31 mouse cellular contexts compared by ENCODE assay signal in genomic region chr11:82237439-82237838, GRCm38 (mm10).
DNase-seq lines count a peak whose midpoint lies in the region; ATAC-seq and TF ChIP-seq lines count a peak whose summit lies in the region.
"Had no signal": no experiment of that assay in that cellular context is flagged by ENCODE, and none has a peak within 500 bp of the region (broad histone marks: within the 10 kb centered on the region; RNA-seq: fewer than 3 reads in every experiment).

No protein-coding gene starts in this region.

- no peak overlapping the region for H3K9ac ChIP-seq in forebrain, embryonic 14.5 days (ENCODE audit: low read length)
- H3K9ac ChIP-seq in forebrain, embryonic 12.5 days: no peak overlapping the region
- no peak overlapping the region for H3K9ac ChIP-seq in hindbrain, embryonic 15.5 days
- no peak overlapping the region for H3K9ac ChIP-seq in midbrain, embryonic 14.5 days (replicated peaks; ENCODE audit: low read length)
- no peak overlapping the region for H3K9ac ChIP-seq in midbrain, embryonic 11.5 days (ENCODE audit: low read length)
- H3K9ac ChIP-seq in midbrain, postnatal 0 days (replicated peaks; ENCODE audit: low read length, poor library complexity, severe bottlenecking): no peak overlapping the region
- H3K9ac ChIP-seq: embryonic facial prominence, embryonic 12.5 days; heart, embryonic 13.5 days; intestine, embryonic 15.5 days; limb, embryonic 15.5 days; liver, embryonic 13.5 days had no signal

- H3K27me3 ChIP-seq in forebrain, embryonic 14.5 days (replicated peaks; ENCODE audit: control insufficient read depth, insufficient read depth, low read length): no peaks in the 10 kb centered on the region
- peaks cover 28% of the 10 kb centered on the region; the same call in 1 of the 2 replicates for H3K27me3 ChIP-seq in forebrain, embryonic 12.5 days
- no peaks in the 10 kb centered on the region for H3K27me3 ChIP-seq in hindbrain, embryonic 15.5 days
- H3K27me3 ChIP-seq in hindbrain, embryonic 10.5 days (ENCODE audit: insufficient read depth, poor library complexity, severe bottlenecking): peaks cover 6% of the 10 kb centered on the region; the same call in 1 of the 2 replicates
- no peaks in the 10 kb centered on the region for H3K27me3 ChIP-seq in midbrain, embryonic 14.5 days (ENCODE audit: control insufficient read depth, insufficient read depth, low read length)
- H3K27me3 ChIP-seq in midbrain, embryonic 11.5 days (ENCODE audit: control insufficient read depth, insufficient read depth, low read length): no peaks in the 10 kb centered on the region
- H3K27me3 ChIP-seq in midbrain, postnatal 0 days (ENCODE audit: insufficient read depth, low read length): no peaks in the 10 kb centered on the region
- H3K27me3 ChIP-seq: embryonic facial prominence, embryonic 12.5 days; liver, embryonic 13.5 days had no signal

- no peaks in the 10 kb centered on the region for H3K36me3 ChIP-seq in forebrain, embryonic 14.5 days (ENCODE audit: control insufficient read depth, insufficient read depth, low read length)
- H3K36me3 ChIP-seq in forebrain, embryonic 12.5 days (replicated peaks): no peaks in the 10 kb centered on the region
- no peaks in the 10 kb centered on the region for H3K36me3 ChIP-seq in hindbrain, embryonic 15.5 days
- no peaks in the 10 kb centered on the region for H3K36me3 ChIP-seq in hindbrain, embryonic 10.5 days
- no peaks in the 10 kb centered on the region for H3K36me3 ChIP-seq in midbrain, embryonic 14.5 days (ENCODE audit: control insufficient read depth, insufficient read depth, low read length)
- H3K36me3 ChIP-seq in midbrain, embryonic 11.5 days (ENCODE audit: control insufficient read depth, insufficient read depth, low read length): no peaks in the 10 kb centered on the region
- H3K36me3 ChIP-seq in midbrain, postnatal 0 days (ENCODE audit: insufficient read depth, low read length): no peaks in the 10 kb centered on the region
- H3K36me3 ChIP-seq: embryonic facial prominence, embryonic 12.5 days; G1E; heart, embryonic 13.5 days; intestine, embryonic 15.5 days; limb, embryonic 10.5 days; limb, embryonic 15.5 days; liver, embryonic 13.5 days had no signal

- no peak overlapping the region for H3K4me2 ChIP-seq in forebrain, embryonic 14.5 days (ENCODE audit: low read length)
- H3K4me2 ChIP-seq in forebrain, embryonic 12.5 days: no peak overlapping the region
- H3K4me2 ChIP-seq in hindbrain, embryonic 15.5 days: no peak overlapping the region
- no peak overlapping the region for H3K4me2 ChIP-seq in midbrain, embryonic 14.5 days (ENCODE audit: low read length)
- H3K4me2 ChIP-seq in midbrain, embryonic 11.5 days: no peak overlapping the region
- H3K4me2 ChIP-seq in midbrain, postnatal 0 days (ENCODE audit: low read depth, low read length, poor library complexity, severe bottlenecking): no peak overlapping the region
- H3K4me2 ChIP-seq: embryonic facial prominence, embryonic 12.5 days; heart, embryonic 13.5 days; intestine, embryonic 15.5 days; limb, embryonic 15.5 days; liver, embryonic 13.5 days had no signal

- peaks cover 5% of the 10 kb centered on the region; the same call in 1 of the 2 replicates for H3K4me1 ChIP-seq in forebrain, embryonic 14.5 days (ENCODE audit: control insufficient read depth, insufficient read depth, low read length)
- H3K4me1 ChIP-seq in forebrain, embryonic 12.5 days: peaks cover 12% of the 10 kb centered on the region
- H3K4me1 ChIP-seq in hindbrain, embryonic 15.5 days (replicated peaks): peaks cover 15% of the 10 kb centered on the region
- H3K4me1 ChIP-seq in hindbrain, embryonic 10.5 days (replicated peaks): peaks cover 9% of the 10 kb centered on the region
- peaks cover 6% of the 10 kb centered on the region; the same call in 1 of the 2 replicates for H3K4me1 ChIP-seq in midbrain, embryonic 14.5 days (ENCODE audit: control insufficient read depth, insufficient read depth, low read length)
- no peaks in the 10 kb centered on the region; the same call in 1 of the 2 replicates for H3K4me1 ChIP-seq in midbrain, embryonic 11.5 days (ENCODE audit: control insufficient read depth, insufficient read depth, low read length)
- H3K4me1 ChIP-seq in midbrain, postnatal 0 days (ENCODE audit: insufficient read depth, low read length): 0 out of 2 replicates have a peak, but pooled peaks cover 4% of the 10 kb centered on the region
- H3K4me1 ChIP-seq: embryonic facial prominence, embryonic 12.5 days; heart, embryonic 13.5 days; limb, embryonic 15.5 days; liver, embryonic 13.5 days had no signal

- no peaks in the 10 kb centered on the region for H3K9me3 ChIP-seq in forebrain, embryonic 14.5 days (replicated peaks; ENCODE audit: control insufficient read depth, low read length)
- no peaks in the 10 kb centered on the region for H3K9me3 ChIP-seq in forebrain, embryonic 12.5 days
- no peaks in the 10 kb centered on the region for H3K9me3 ChIP-seq in hindbrain, embryonic 15.5 days
- no peaks in the 10 kb centered on the region for H3K9me3 ChIP-seq in hindbrain, embryonic 10.5 days
- H3K9me3 ChIP-seq in midbrain, embryonic 14.5 days (ENCODE audit: control insufficient read depth, low read length): no peaks in the 10 kb centered on the region
- no peaks in the 10 kb centered on the region for H3K9me3 ChIP-seq in midbrain, embryonic 11.5 days (ENCODE audit: control insufficient read depth, low read length)
- no peaks in the 10 kb centered on the region for H3K9me3 ChIP-seq in midbrain, postnatal 0 days (ENCODE audit: low read length)
- H3K9me3 ChIP-seq: embryonic facial prominence, embryonic 12.5 days; heart, embryonic 13.5 days; intestine, embryonic 15.5 days; limb, embryonic 10.5 days; limb, embryonic 15.5 days; liver, embryonic 13.5 days; megakaryocyte, embryonic 14.5 days had no signal

- peak; percentile 55 for DNase-seq in forebrain, embryonic 14.5 days (ENCODE audit: low spot score)
- DNase-seq in hindbrain, embryonic 10.5 days (ENCODE audit: low spot score): no peak
- peak; percentile 67 for DNase-seq in midbrain, embryonic 14.5 days
- no peak for DNase-seq in midbrain, embryonic 11.5 days (ENCODE audit: low spot score, missing footprints)
- DNase-seq in midbrain, postnatal 0 days (ENCODE audit: low spot score): peak; percentile 30
- no peak for DNase-seq in left cerebral cortex, postnatal 10 days (ENCODE audit: extremely low spot score in 1 of 2, low spot score in 2 of 2)
- DNase-seq: adrenal gland, postnatal 10 days; cerebellum, adult 11-12 months; cerebellum, adult 9-11 months; embryo, embryonic 11 days; gastrocnemius, postnatal 10 days; heart, postnatal 10 days; kidney, adult 2 months; kidney, postnatal 36 days; liver, embryonic 13.5 days; lung, adult 18-20 months; lung, postnatal 4 days; thymus, adult 2 months; thymus, postnatal 36 days had no signal

- ATAC-seq in forebrain, embryonic 14.5 days: peak; percentile 44; the same call in 1 of the 2 replicates
- no peak for ATAC-seq in forebrain, embryonic 12.5 days (ENCODE audit: low FRiP score)
- ATAC-seq in hindbrain, embryonic 15.5 days (ENCODE audit: low FRiP score, low read depth): peak; percentile 38; the same call in 1 of the 2 replicates
- peak; percentile 20; the same call in 1 of the 2 replicates for ATAC-seq in midbrain, embryonic 14.5 days (ENCODE audit: low FRiP score, low TSS enrichment)
- ATAC-seq in midbrain, embryonic 11.5 days (ENCODE audit: low FRiP score): no peak
- ATAC-seq in midbrain, postnatal 0 days (ENCODE audit: low FRiP score): no peak
- ATAC-seq: intestine, embryonic 15.5 days; lung, postnatal 0 days had no signal

- H3K4me3 ChIP-seq in forebrain, embryonic 14.5 days (ENCODE audit: low read depth, low read length): no peak overlapping the region
- H3K4me3 ChIP-seq in forebrain, embryonic 12.5 days (replicated peaks): no peak overlapping the region
- H3K4me3 ChIP-seq in hindbrain, embryonic 15.5 days: no peak overlapping the region
- no peak overlapping the region for H3K4me3 ChIP-seq in hindbrain, embryonic 10.5 days
- no peak overlapping the region for H3K4me3 ChIP-seq in midbrain, embryonic 14.5 days (replicated peaks; ENCODE audit: low read depth, low read length)
- no peak overlapping the region for H3K4me3 ChIP-seq in midbrain, embryonic 11.5 days (ENCODE audit: low read depth, low read length)
- no peak overlapping the region for H3K4me3 ChIP-seq in midbrain, postnatal 0 days (ENCODE audit: low read depth, low read length)
- H3K4me3 ChIP-seq: embryonic facial prominence, embryonic 12.5 days; heart, embryonic 13.5 days; intestine, embryonic 15.5 days; layer of hippocampus, adult 2 months; left cerebral cortex, adult 2 months; limb, embryonic 10.5 days; limb, embryonic 15.5 days; liver, embryonic 13.5 days; megakaryocyte, embryonic 14.5 days had no signal

- no peak for TF ChIP-seq CTCF in midbrain, postnatal 0 days (IDR thresholded peaks at IDR 0.05)

- WGBS in forebrain, embryonic 14.5 days: 27% methylated on average over 5 of the region's 5 CpGs
- WGBS in forebrain, embryonic 12.5 days: 41% methylated on average over 5 of the region's 5 CpGs
- 50% methylated on average over 5 of the region's 5 CpGs for WGBS in hindbrain, embryonic 15.5 days
- 63% methylated on average over 5 of the region's 5 CpGs for WGBS in hindbrain, embryonic 10.5 days
- WGBS in midbrain, embryonic 14.5 days: 33% methylated on average over 5 of the region's 5 CpGs
- 63% methylated on average over 5 of the region's 5 CpGs for WGBS in midbrain, embryonic 11.5 days
- 31% methylated on average over 5 of the region's 5 CpGs for WGBS in midbrain, postnatal 0 days

- H3K27ac ChIP-seq in forebrain, embryonic 14.5 days (ENCODE audit: low read depth, low read length): no peak overlapping the region
- no peak overlapping the region for H3K27ac ChIP-seq in forebrain, embryonic 12.5 days
- H3K27ac ChIP-seq in hindbrain, embryonic 15.5 days (replicated peaks): no peak overlapping the region
- no peak overlapping the region for H3K27ac ChIP-seq in hindbrain, embryonic 10.5 days
- H3K27ac ChIP-seq in midbrain, embryonic 14.5 days (replicated peaks; ENCODE audit: low read depth, low read length): no peak overlapping the region
- no peak overlapping the region for H3K27ac ChIP-seq in midbrain, embryonic 11.5 days (ENCODE audit: low read depth, low read length)
- H3K27ac ChIP-seq in midbrain, postnatal 0 days (ENCODE audit: low read depth, low read length): no peak overlapping the region
- H3K27ac ChIP-seq: embryonic facial prominence, embryonic 12.5 days; heart, embryonic 13.5 days; intestine, embryonic 15.5 days; layer of hippocampus, adult 2 months; left cerebral cortex, adult 2 months; limb, embryonic 10.5 days; limb, embryonic 15.5 days; liver, embryonic 13.5 days had no signal

- intact Hi-C loops in left cerebral cortex, postnatal 10 days (cut with DNase I): loop anchor here (10.0 kb wide), 2 partner anchors 447 to 527 kb away; partner anchors contain the start of genes Cct6b and Zfp830

Comparison
In these comparisons a context has a peak if more than half of its experiments do, and no peak if none do; other contexts are left out.
1. ATAC-seq: peak in forebrain, embryonic 14.5 days (single experiment), hindbrain, embryonic 15.5 days (single experiment) and midbrain, embryonic 14.5 days (single experiment); none in forebrain, embryonic 12.5 days (single experiment), midbrain, embryonic 11.5 days (single experiment) and midbrain, postnatal 0 days (single experiment).
2. DNase-seq: peak in forebrain, embryonic 14.5 days (single experiment), midbrain, embryonic 14.5 days (single experiment) and midbrain, postnatal 0 days (single experiment); none in hindbrain, embryonic 10.5 days (single experiment), midbrain, embryonic 11.5 days (single experiment) and left cerebral cortex, postnatal 10 days (0 of 2).